Mouse (Mus musculus) megakaryocyte, embryonic 14.5 days (primary cell): ENCODE data around the gene Fut11.

Experiments
- FLI1 ChIP-seq: IDR thresholded peaks from 2 replicates; pipeline ENCODE4 v1.6.1; 2012; ENCODE audit warnings: low read length, inconsistent platforms, mixed read lengths
- GATA1 ChIP-seq: IDR thresholded peaks from 3 replicates; pipeline ENCODE4 v1.6.1; 2012; ENCODE audit warnings: mixed read lengths, low read length, inconsistent platforms, borderline replicate concordance

GRCm38 (mm10) chr14:20735892-20736390 is 41.2 kb downstream of the Fut11 start:
- TF ChIP-seq FLI1 (no peak), GATA1 (no peak)
